Mouse (Mus musculus) CD4-positive, CD25-positive, alpha-beta regulatory T cell, adult 9 weeks (primary cell): ENCODE results near the gene Lelp1. TPM values are rescaled to one million over a fixed set of nuclear protein-coding genes. Genes with fewer than 3 reads are reported as not detected.

ENCODE experiments used
- polyA plus RNA-seq: library from polyadenylated mRNA; unstranded; fragments of 100-300 nt; shearing (Covaris generic); gene quantifications from one replicate; pipeline ENCODE4 v1.2.1, GENCODE M21; 2017

The Lelp1 gene
- polyA plus RNA-seq: not detected

GRCm38 (mm10) chr3:92142644-92143043, at the start of gene Lelp1:
Gene Lelp1 (minus strand): TSS chr3:92142744.

GRCm38 (mm10) chr3:92123847-92124246, 18.7 kb downstream of the Lelp1 start, which contains the start of gene Prr9:
Gene Prr9 (minus strand): TSS chr3:92123947.

Other genes starting within 250 kb of the Lelp1 start
- gene Pglyrp3, start 128.2 kb downstream of the Lelp1 start, polyA plus RNA-seq: not detected
- not detected for gene Lor, start 59.6 kb downstream of the Lelp1 start, polyA plus RNA-seq
- not detected for gene Prr9, start 18.8 kb downstream of the Lelp1 start, polyA plus RNA-seq
- gene Sprr2a1, start 73.1 kb upstream of the Lelp1 start, polyA plus RNA-seq: not detected
- not detected for gene Sprr2a2, start 73.2 kb upstream of the Lelp1 start, polyA plus RNA-seq
- gene Sprr2a3, start 142.7 kb upstream of the Lelp1 start, polyA plus RNA-seq: not detected
- gene Sprr2b, start 173.9 kb upstream of the Lelp1 start, polyA plus RNA-seq: not detected
- not detected for gene Sprr2d, start 196.4 kb upstream of the Lelp1 start, polyA plus RNA-seq
- not detected for gene Sprr2e, start 209.4 kb upstream of the Lelp1 start, polyA plus RNA-seq
- not detected for gene Sprr2f, start 222.4 kb upstream of the Lelp1 start, polyA plus RNA-seq
- not detected for gene Sprr2h, start 242.9 kb upstream of the Lelp1 start, polyA plus RNA-seq